Mouse (Mus musculus) E14TG2a.4 (cell line): ENCODE data around the gene Smtnl1.
A peak's percentile ranks its signal among the peaks of the same experiment; 100 is the strongest.

Experiments used
- H3K27me3 ChIP-seq: 2 replicates; pipeline ENCODE4 v1.6.1; 2014; ENCODE audit warnings: low read length, control low read depth; ENCODE audit not compliant: insufficient read depth
- H3K36me3 ChIP-seq: 2 replicates; pipeline ENCODE4 v1.6.1; 2014; ENCODE audit warnings: low read length, control low read depth; ENCODE audit not compliant: insufficient read depth
- H3K4me1 ChIP-seq: replicated peaks from 2 replicates; pipeline ENCODE4 v1.6.1; 2014; ENCODE audit warnings: low read depth, low read length, control low read depth
- H3K4me3 ChIP-seq: replicated peaks from 2 replicates; pipeline ENCODE4 v1.5.1; 2014; ENCODE audit warnings: mild to moderate bottlenecking, low read length
- H3K9me3 ChIP-seq: 2 replicates; pipeline ENCODE4 v1.6.1; 2014; ENCODE audit warnings: low read length, control low read depth
- CTCF ChIP-seq: conservative IDR thresholded peaks from 2 replicates; pipeline ENCODE4 v1.5.1; 2014; ENCODE audit warnings: low read length
- NANOG ChIP-seq: IDR thresholded peaks from 2 replicates; pipeline ENCODE4 v1.6.1; 2014; ENCODE audit warnings: borderline replicate concordance, low read length, mixed read lengths
- POU5F1 ChIP-seq: IDR thresholded peaks from 2 replicates; pipeline ENCODE4 v1.6.1; 2014; ENCODE audit warnings: low read length, borderline replicate concordance

Smtnl1 gene

DNA sequence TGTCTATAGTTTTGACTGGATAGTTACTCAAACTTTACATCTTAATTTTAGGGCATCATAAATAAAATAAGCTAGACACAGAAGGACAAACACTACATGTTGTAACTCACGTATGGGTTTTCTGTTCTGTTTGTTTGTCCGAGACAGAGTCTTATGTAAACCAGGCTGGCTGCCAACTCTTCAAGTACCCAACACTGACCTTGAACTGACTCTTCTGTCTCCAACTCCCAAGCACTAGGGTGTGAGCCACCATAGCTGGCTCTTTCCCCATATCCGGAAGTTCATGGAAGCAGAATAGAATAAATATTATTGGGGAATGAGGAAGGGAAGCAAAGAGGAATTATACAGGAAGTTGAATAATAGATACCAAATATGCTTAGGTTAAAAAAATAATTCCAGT, 29.9 kb downstream of the Smtnl1 start:
- Histone ChIP-seq H3K36me3 (no peaks in the 10 kb centered on the region), H3K27me3 (peaks cover 9% of the 10 kb centered on the region; the same call in 1 of the 2 replicates), H3K9me3 (peaks cover 27% of the 10 kb centered on the region), H3K4me3 (no peak overlapping the region), H3K4me1 (peaks cover 10% of the 10 kb centered on the region)
- TF ChIP-seq CTCF (no peak), POU5F1 (no peak), NANOG (no peak)

DNA sequence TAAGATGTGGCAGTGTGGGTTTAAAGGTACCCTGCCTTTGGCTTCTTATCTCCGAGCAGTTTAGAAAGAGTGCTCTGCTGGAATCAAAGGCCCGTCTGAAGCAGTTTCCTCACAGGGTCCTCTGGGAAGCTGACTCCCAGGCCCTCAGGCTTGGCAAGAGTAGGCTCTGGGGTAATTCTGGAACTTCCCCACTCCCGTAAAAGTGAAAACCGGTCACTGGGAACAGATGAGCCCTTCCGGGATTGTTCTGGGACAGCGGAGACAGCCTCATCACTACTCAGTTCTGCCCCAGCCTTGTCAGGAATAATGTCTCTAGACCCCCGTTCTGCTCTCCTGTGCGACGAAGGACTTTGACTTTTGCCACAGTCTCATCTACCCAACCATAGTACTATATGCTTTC, 32.0 kb downstream of the Smtnl1 start:
- no peaks in the 10 kb centered on the region for H3K36me3 ChIP-seq
- H3K4me1 ChIP-seq: peaks cover 10% of the 10 kb centered on the region
- peak overlapping the region; percentile 13; the same call in 1 of the 2 replicates for H3K4me3 ChIP-seq
- H3K27me3 ChIP-seq: peaks cover 10% of the 10 kb centered on the region; the same call in 1 of the 2 replicates
- TF ChIP-seq NANOG (no peak), CTCF (no peak), POU5F1 (no peak)
- H3K9me3 ChIP-seq: peaks cover 21% of the 10 kb centered on the region

DNA sequence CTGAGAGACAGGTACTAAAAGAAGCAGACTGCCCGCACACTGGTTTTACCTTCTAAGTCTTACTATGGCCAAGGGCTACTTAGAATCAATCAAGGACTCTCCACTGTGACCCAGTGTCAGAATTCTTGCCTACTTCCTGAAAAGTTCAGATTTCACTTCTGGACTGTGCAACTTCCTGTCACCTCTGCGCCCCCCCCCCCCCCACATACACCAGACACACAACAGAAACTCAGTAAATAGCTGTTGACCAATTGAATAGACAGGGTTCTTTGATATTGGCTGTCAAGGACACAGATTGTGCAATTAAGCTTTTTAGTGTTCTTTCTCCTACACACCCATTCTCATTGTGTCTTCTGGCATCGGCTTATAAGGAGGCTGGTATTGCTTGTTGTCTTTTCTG, 34.1 kb downstream of the Smtnl1 start:
- Histone ChIP-seq H3K36me3 (no peaks in the 10 kb centered on the region), H3K4me1 (peaks cover 10% of the 10 kb centered on the region), H3K27me3 (peaks cover 10% of the 10 kb centered on the region; the same call in 1 of the 2 replicates), H3K9me3 (no peaks in the 10 kb centered on the region), H3K4me3 (no peak overlapping the region)
- TF ChIP-seq NANOG (no peak), CTCF (no peak), POU5F1 (no peak)

DNA sequence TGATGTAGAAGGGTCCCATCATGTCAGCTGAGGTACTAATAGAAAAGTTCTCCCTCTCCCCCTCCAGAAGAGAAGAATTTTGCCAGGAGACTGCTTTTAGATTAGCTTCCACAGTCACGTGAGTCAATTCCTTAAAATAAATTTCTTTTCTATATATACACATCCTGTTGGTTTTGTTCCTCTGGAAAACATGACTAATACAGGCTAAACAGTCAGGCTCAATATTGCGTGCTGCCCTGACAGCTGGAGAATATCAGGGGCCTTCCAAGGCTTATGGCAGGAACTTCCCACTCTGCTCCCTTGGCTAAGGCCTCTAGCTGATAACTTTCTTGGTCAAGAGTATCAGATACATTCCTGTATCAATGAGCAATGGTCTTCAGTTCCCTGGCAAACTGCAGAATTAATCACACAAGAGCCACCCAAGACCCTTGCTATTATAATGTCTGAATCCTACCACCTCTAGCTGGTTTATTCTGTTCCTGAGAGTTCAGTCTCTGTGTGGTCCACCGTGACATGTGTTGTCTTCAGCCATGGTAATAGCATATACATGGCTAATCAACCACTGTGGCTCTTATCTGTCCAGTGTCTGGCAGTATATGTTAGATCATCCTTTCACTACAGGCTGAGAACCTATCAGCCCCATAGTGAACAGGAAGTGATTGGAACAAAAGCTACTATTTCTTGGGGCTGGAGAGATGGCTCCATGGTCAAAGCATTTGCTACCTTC, 38.4 kb downstream of the Smtnl1 start:
- peaks cover 4% of the 10 kb centered on the region; the same call in 1 of the 2 replicates for H3K27me3 ChIP-seq
- no peaks in the 10 kb centered on the region for H3K9me3 ChIP-seq
- no peaks in the 10 kb centered on the region for H3K36me3 ChIP-seq
- no peak overlapping the region for H3K4me3 ChIP-seq
- H3K4me1 ChIP-seq: peaks cover 4% of the 10 kb centered on the region; the same call in 1 of the 2 replicates
- TF ChIP-seq NANOG (no peak), POU5F1 (no peak)

DNA sequence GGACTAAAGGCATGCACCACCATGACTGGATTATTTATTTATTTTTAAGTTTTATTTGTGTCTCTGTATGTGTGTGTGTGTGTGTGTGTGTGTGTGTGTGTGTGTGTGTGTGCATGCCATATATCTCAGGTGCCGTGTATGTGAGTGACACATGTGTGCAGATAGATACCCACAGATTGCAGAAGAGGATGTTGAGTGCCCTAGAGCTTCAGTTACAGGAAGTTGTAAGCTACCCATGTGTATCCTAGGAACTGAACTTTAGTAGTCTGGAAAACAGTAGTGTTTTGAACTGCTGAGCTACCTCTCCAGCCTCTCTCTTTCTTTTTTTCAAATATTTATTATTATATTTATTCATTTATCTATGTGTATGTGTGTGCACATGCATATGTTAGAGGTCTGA, 39.1 kb downstream of the Smtnl1 start:
- Histone ChIP-seq H3K4me3 (no peak overlapping the region), H3K9me3 (no peaks in the 10 kb centered on the region), H3K36me3 (no peaks in the 10 kb centered on the region), H3K4me1 (peaks cover 7% of the 10 kb centered on the region; the same call in 1 of the 2 replicates), H3K27me3 (peaks cover 4% of the 10 kb centered on the region; the same call in 1 of the 2 replicates)
- TF ChIP-seq NANOG (no peak), POU5F1 (no peak), CTCF (no peak)

DNA sequence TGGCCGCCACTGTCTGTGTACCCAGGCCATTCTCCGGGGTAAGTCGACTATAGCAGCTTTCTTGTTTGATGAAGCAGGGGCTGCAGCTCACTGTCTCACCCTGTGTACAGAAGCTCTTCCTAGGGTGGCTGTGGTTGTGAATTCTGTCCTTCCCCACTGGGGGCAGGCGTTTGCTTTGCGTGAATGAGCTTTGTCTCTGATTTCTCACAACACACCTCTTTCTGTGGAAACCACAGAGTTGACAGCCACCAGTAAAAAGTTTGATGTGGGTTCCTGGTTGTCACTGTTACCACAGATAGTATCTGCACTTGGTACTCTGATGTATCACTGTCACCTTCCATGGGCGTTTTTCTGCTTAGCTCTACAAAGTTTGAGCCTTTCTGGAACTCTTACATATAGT, 43.2 kb downstream of the Smtnl1 start:
- Histone ChIP-seq H3K9me3 (no peaks in the 10 kb centered on the region), H3K27me3 (no peaks in the 10 kb centered on the region), H3K4me3 (no peak overlapping the region), H3K4me1 (peaks cover 27% of the 10 kb centered on the region), H3K36me3 (no peaks in the 10 kb centered on the region)
- TF ChIP-seq CTCF (peak; percentile 28), NANOG (no peak)

DNA sequence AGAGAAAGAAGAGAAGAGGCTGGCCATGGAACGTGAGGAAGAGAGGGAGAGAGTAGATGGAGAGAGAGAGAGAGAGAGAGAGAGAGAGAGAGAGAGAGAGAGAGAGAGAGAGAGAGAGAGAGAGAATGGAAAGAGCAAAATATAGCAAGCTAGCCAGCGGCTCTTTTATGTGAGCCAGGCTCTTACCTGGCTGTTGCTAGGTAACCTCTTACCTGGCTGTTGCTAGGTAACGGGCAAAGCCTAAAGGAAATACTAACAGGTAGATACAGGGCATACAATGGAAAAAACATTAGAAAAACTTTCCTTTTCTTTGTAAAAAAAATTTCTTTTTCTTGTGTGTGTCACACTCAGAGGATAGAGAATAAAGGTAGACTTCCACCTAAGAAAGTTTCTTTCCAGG, 44.7 kb downstream of the Smtnl1 start:
- no peak overlapping the region for H3K4me3 ChIP-seq
- TF ChIP-seq NANOG: no peak
- TF ChIP-seq CTCF: no peak
- no peak for TF ChIP-seq POU5F1

DNA sequence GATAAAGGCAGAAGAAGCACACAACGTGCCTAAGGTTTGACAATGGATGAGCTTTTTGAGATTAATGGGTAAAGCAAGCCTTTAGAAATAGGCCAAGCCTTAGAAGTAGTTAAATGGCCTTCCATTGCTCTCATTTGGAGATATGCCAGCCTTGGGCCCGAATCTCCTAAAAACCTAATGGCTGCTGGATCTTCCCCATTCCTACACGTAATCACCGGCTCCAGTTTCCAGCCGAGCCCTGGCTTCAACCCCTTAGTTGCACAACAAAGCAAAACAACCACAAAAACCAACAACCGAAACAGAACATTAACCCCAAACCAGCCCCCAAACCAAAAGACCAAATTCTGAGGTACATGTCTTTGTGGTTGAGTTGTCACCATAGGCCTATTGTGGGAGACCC, 46.8 kb downstream of the Smtnl1 start:
- H3K4me3 ChIP-seq: peak overlapping the region; percentile 18; the same call in 1 of the 2 replicates
- TF ChIP-seq NANOG (no peak), CTCF (no peak), POU5F1 (no peak)

More for the DNA sequence above, 44.7 kb downstream of the Smtnl1 start:
- Histone ChIP-seq H3K27me3 (peaks cover 9% of the 10 kb centered on the region; the same call in 1 of the 2 replicates), H3K36me3 (no peaks in the 10 kb centered on the region), H3K4me1 (peaks cover 36% of the 10 kb centered on the region), H3K9me3 (no peaks in the 10 kb centered on the region)

DNA sequence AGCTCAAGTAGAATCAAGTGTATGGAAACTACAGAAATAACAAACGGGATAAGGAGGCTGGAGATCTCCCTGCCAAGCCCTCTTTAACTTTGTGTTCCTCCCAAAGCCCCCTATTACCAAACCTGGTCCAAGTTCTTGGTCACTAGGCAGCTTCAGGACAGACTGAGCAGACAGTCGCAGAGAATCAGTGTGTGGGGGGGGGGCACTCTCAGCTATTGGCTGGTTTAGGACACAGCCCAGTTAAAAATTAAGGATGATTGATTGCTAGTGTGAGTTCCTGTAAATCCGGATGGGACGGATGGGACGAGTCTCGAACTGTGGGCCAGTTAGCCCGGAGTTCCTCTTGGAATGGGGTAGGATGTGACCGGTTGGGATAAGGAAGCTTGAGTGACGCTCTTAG, 47.2 kb downstream of the Smtnl1 start, which contains the start of gene Serping1:
Gene Serping1 (minus strand): TSS at position 204 of the 400 bp plus-strand sequence.
- peak within 1 kb of the TSS; percentile 69 for H3K4me3 ChIP-seq
- H3K36me3 ChIP-seq: no peaks in the 10 kb centered on the region
- TF ChIP-seq NANOG: no peak
- no peak for TF ChIP-seq CTCF
- no peak for TF ChIP-seq POU5F1
- no peaks in the 10 kb centered on the region for H3K9me3 ChIP-seq
- peaks cover 18% of the 10 kb centered on the region for H3K27me3 ChIP-seq
- H3K4me1 ChIP-seq: peaks cover 36% of the 10 kb centered on the region

More for the DNA sequence above, 46.8 kb downstream of the Smtnl1 start:
- Histone ChIP-seq H3K36me3 (no peaks in the 10 kb centered on the region), H3K9me3 (no peaks in the 10 kb centered on the region), H3K27me3 (peaks cover 15% of the 10 kb centered on the region), H3K4me1 (peaks cover 36% of the 10 kb centered on the region)
